Mouse (Mus musculus): ENCODE measurements at regions not wholly inside any gene's neighbourhood (a gene's known extent, or its start where the extent isn't known, plus 50 kb on each side); places are given as distances from the start of the nearest gene placed in this dataset.

DNA sequence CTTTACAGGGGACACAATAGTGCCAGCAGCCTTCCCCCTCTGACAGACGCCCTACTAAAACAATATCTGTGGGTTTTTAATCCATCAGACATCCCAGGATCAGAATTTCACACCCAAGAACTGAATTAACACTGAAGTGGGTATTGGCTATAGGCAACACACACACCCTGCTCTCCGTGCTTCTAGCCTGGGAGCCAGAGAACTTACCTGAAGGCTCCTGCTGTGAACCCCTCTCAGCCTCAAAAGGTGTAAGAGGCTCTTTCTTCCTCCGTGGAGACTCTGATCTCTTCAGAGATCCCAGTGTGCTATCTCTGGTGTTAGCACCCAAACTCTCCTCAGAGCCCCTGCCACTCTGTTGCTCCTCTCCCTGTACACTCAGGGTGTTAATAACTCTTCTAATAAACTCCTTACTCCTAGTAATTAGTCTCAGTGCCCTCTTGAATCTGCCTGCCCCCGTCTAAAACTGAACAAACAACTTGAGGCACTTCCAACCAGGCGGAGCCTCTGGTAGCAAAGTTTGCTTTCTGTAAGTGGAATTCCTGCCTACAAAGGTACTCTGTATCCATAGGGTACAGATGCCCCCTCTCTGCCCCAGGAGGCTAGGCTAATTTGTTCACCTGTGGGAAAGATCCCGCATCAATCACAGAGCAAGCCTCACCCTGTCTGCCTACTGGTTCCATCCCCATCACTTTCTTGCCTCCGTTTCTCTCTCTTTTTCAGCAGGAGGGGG, 452.9 kb upstream of the Fam19a5 start:
- DNase-seq (ENCODE audit: low spot score) = no peak

- no peak for DNase-seq (ENCODE audit: low spot score)
These were observed 446.9 kb upstream of the Fam19a5 start for GRCm38 (mm10) chr15:87097206-87097605.

- DNase-seq (ENCODE audit: low spot score) = no peak
These were observed 443.0 kb upstream of the Fam19a5 start for GRCm38 (mm10) chr15:87101146-87101545.

DNA sequence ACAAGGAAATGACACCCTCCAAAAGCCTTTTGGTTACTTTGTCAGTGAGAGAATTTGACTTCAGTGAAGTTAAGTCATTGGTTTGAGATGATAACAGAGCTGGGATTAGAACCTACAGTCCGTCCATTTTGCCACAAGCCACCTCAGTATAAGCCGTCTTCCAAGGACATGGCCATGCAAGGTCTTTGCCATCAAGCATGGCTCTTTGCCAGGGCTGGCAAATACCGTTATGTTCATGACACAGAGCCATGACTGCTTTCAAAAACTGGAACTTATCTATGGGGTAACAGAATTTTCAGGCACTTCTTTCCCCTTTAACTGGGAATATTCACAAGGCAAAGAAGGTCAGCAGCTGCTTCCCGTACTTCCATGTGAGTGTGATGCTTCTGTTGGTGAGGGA, 441.9 kb upstream of the Fam19a5 start:
- no peak for DNase-seq (ENCODE audit: low spot score)

DNA sequence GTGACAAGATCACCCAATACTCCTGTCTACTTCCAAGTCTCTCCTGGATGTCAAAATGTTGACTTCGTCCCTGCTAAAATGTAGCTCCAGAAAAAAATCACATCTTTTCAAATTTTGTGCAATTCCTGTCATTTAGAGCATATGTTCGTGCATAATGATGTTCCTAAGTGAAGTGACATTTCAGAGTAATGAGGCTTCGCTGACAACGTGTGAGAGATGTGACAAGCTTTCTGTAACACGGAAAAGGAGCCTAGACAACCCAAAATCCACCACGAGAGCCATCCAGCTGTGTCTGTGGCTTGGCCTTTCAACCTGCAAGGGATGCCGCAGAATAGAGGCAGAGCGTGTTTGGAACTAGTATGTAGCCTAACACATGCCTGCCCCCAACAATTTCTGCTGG, 438.1 kb upstream of the Fam19a5 start:
- no peak for DNase-seq (ENCODE audit: low spot score)

- no peak for DNase-seq (ENCODE audit: low spot score)
These were observed 436.4 kb upstream of the Fam19a5 start for GRCm38 (mm10) chr15:87107701-87108100.

GRCm38 (mm10) chr15:87108411-87108810, 435.7 kb upstream of the Fam19a5 start:
- no peak for DNase-seq (ENCODE audit: low spot score)

GRCm38 (mm10) chr15:87122656-87123055, 421.4 kb upstream of the Fam19a5 start:
- DNase-seq (ENCODE audit: low spot score) = no peak

- no peak for DNase-seq (ENCODE audit: low spot score)
These were observed 418.5 kb upstream of the Fam19a5 start for GRCm38 (mm10) chr15:87125427-87126148.

GRCm38 (mm10) chr15:87138870-87139269, 405.2 kb upstream of the Fam19a5 start:
- no peak for DNase-seq (ENCODE audit: low spot score)

DNA sequence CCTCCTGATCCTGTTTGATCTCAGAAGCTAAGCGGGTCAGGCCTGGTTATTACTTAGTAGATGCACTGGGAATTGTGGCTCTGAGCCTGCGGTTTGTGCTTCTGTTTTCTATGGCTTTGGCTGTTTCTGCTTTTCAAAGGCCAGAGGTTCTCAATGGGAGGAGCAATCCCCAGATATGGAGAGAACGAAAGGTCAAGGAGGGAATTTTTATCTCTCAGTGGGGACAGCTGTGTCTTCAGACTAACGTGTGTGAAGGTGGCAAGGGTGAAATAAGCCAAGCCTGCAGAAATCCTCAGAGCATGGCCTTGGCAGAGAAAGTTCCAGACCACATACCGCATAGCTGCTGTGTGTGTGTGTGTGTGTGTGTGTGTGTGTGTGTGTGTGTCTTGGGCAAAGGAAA, 375.0 kb upstream of the Fam19a5 start:
- DNase-seq (ENCODE audit: low spot score) = no peak

DNA sequence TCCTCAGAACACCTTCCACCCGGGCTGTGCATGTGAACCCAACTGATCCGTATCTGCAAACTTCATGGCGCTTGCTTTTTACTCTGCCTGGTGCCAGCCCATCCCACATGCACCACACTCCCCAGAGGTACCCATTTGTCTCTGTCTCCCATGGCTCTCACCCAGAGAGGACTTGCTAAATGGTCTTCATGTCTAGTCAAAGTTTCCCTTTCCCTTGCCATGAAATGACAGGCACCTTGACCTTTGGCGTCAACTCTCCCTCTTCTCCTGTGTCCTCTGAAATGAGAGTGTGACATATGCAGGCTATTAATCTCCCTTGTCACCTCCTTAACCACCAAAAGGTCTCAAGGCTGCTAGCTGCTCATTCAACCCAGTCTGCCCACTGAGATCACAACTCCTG, 373.2 kb upstream of the Fam19a5 start:
- DNase-seq (ENCODE audit: low spot score) = no peak

DNA sequence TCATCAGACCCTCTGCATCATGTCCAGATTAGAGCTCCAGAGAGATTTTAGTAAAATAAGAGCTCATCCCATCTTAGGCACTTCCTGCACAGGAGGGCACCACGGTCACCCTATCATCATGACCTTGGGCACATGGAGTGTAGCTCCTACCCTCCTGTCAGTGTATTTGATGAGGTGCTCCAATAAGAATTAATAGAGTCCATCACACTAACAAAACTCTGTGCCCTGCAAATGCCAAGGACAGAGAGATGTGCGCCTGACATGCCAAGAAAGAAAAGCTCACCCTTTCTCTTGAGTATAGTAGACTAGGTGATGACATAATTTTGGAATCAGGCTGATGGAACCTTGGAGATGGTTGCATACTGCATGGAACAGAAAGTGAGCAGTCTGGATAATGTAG, 371.0 kb upstream of the Fam19a5 start:
- DNase-seq (ENCODE audit: low spot score) = no peak

DNA sequence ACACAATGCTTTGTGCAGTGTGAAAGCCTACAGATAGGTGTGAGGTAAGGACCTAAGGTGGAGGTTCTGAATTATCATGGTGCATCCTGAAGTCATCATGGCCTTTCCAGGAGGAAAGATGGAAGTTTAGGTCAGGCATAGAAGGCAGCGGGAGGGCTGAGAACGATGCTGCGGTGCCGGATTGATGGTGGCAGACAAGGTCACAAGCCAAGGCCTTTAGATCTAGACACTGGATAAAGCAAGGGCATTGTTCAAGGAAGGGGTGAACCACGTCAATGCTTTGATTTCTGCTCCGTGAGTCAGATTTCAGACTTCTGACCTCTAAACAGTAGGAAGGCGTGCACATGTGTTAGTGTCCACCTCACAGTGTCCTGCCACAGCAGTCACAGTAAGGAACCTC, 365.5 kb upstream of the Fam19a5 start:
- no peak for DNase-seq (ENCODE audit: low spot score)

DNA sequence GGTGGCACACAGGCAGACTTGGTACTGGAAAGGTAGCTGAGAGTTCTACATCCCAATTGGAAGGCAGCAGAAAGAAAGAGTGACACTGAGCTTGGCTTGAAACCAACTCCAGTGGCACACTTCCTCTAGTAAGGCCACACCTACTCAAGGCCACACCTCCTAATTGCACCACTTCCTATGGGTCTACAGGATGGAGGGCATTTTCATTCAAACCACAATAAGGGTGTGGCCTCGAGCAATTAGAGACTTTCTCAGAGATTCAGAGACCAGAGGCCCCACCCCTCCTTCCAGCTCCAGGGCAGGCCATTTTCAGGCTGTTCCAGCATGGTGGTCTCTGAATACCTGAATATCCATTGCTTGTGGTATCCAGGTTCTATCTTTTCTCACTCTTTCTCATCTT, 363.3 kb upstream of the Fam19a5 start:
- no peak for DNase-seq (ENCODE audit: low spot score)

GRCm38 (mm10) chr15:87184248-87184647, 359.9 kb upstream of the Fam19a5 start:
- no peak for DNase-seq (ENCODE audit: low spot score)

DNA sequence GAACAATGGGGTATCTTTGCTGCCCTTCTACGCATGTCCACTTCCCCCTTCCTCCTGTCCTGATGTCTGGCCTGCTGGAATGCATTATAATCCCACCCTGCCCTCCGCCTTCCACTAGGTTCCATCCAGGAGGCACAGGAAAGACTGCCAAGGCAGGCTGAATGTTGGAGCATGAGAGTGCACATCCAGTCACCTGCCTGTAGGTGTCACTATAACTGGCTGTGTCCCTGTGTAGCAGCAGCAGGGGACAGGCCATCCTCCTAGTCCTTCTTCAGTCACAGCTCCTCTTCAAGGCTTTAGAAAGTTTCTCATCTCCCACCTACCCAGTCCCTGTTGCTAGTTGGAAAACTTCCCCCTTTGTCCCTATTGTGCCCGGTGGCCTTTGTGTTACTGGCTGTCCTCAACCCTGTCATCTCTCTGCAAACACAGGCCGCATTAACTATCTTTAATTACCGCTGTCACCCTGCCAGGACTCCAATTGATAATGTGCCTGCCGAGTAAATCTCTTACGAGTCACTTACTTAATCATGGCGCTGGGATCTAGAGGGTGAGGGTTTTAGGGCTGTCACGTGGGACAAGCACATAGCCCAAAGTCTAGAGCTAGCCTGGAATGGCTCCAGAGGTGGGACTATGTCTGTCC, 355.2 kb upstream of the Fam19a5 start:
- DNase-seq (ENCODE audit: low spot score) = no peak

DNA sequence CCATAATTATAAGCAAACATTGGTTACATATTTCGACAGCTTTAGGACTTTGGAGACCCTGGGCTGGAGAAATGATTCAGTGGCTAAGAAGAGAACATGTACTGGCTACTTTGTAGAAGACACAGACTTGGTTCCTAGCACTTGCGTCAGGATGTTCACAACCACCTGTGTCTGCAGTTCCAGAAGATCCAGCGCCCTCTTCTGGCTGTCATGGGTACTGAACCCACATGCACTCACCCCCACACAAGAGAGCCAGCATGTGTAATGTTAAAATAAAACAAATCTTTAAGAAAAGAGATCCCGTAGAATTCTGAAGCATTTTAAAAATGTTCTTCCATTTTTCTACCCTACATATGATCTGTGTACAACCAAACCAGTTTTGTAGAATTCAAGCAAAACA, 352.2 kb upstream of the Fam19a5 start:
- no peak for DNase-seq (ENCODE audit: low spot score)

- DNase-seq (ENCODE audit: low spot score) = no peak
These were observed 347.7 kb upstream of the Fam19a5 start for GRCm38 (mm10) chr15:87196306-87196893.

- DNase-seq (ENCODE audit: low spot score) = no peak
These were observed 344.5 kb upstream of the Fam19a5 start for GRCm38 (mm10) chr15:87199641-87200040.

DNA sequence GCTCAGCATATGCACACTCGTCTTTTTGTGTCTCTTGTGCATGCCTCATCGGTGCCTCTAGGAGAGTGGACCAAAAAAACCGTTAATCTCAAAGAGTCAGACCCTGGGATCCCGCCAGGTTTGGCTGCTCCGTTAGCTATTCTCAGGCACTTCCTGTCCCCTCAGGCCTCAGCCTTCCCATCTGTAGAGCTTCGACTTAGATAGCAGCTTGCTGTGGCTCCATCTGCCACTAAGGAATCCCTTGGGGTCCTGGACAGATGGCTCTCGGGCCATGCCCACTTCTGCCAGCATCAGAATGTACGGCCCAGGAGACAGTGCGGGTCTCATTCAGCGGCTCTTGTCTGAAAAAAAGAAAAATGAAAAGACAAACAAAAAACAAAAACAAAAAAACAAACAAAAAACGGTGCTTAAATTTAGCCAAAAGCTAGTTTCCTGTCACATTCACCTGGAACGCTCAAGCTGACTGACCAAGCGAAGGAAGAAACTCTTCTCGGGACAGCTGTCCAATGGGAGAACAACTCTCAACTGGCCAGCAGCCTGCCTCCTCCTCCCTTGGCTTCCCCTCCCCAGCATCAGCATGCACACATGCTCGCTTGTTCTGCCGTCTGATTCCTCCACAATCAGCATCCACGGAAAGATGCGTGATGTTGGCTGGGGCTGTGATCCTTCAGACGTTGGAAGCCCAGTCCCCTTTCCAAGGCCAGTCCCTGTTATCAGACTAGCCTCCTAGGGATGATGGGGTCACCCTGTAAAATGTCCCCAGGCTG, 343.6 kb upstream of the Fam19a5 start:
- DNase-seq (ENCODE audit: low spot score) = no peak

GRCm38 (mm10) chr15:87201055-87201454, 343.0 kb upstream of the Fam19a5 start:
- DNase-seq (ENCODE audit: low spot score) = no peak
